Comparison of ENCODE assay signal across 24 mouse cellular contexts in genomic region chr13:45852288-45852687, GRCm38 (mm10).
DNase-seq lines count a peak whose midpoint lies in the region; ATAC-seq and TF ChIP-seq lines count a peak whose summit lies in the region.
"Had no signal": no experiment of that assay in that cellular context is flagged by ENCODE, and none has a peak within 500 bp of the region (broad histone marks: within the 10 kb centered on the region; RNA-seq: fewer than 3 reads in every experiment).

No protein-coding gene starts in this region.

- no peak for ATAC-seq in midbrain, embryonic 11.5 days (ENCODE audit: low FRiP score)
- ATAC-seq in midbrain, postnatal 0 days (ENCODE audit: low FRiP score) = no peak
- peak; percentile 73 for ATAC-seq in activated CD4-positive, CD25-positive, alpha-beta regulatory T cell, adult 4 months
- no peak for ATAC-seq in hindbrain, embryonic 14.5 days (ENCODE audit: low FRiP score)
- ATAC-seq: forebrain, postnatal 0 days had no signal

- H3K27me3 ChIP-seq in midbrain, embryonic 11.5 days (ENCODE audit: control insufficient read depth, insufficient read depth, low read length) = peaks cover 3% of the 10 kb centered on the region; the same call in 1 of the 2 replicates
- H3K27me3 ChIP-seq in midbrain, postnatal 0 days (ENCODE audit: insufficient read depth, low read length) = no peaks in the 10 kb centered on the region
- H3K27me3 ChIP-seq in splenic B cell, adult 2 months (ENCODE audit: control insufficient read depth, insufficient read depth, low read length, poor library complexity, severe bottlenecking) = no peaks in the 10 kb centered on the region
- no peaks in the 10 kb centered on the region for H3K27me3 ChIP-seq in hindbrain, embryonic 14.5 days (ENCODE audit: control insufficient read depth, insufficient read depth, low read length)
- H3K27me3 ChIP-seq: hindbrain, embryonic 15.5 days; limb, embryonic 13.5 days; neural tube, embryonic 12.5 days had no signal

- H3K36me3 ChIP-seq in midbrain, embryonic 11.5 days (ENCODE audit: control insufficient read depth, insufficient read depth, low read length) = no peaks in the 10 kb centered on the region
- no peaks in the 10 kb centered on the region for H3K36me3 ChIP-seq in midbrain, postnatal 0 days (ENCODE audit: insufficient read depth, low read length)
- H3K36me3 ChIP-seq in splenic B cell, adult 2 months (ENCODE audit: control insufficient read depth, insufficient read depth, low read length, poor library complexity, severe bottlenecking) = no peaks in the 10 kb centered on the region
- H3K36me3 ChIP-seq in hindbrain, embryonic 14.5 days (replicated peaks; ENCODE audit: control insufficient read depth, insufficient read depth) = no peaks in the 10 kb centered on the region
- H3K36me3 ChIP-seq: hindbrain, embryonic 15.5 days; limb, embryonic 13.5 days; midbrain, embryonic 10.5 days; neural tube, embryonic 12.5 days had no signal

- H3K4me2 ChIP-seq in midbrain, embryonic 11.5 days = no peak overlapping the region
- H3K4me2 ChIP-seq in midbrain, postnatal 0 days (ENCODE audit: low read depth, low read length, poor library complexity, severe bottlenecking) = no peak overlapping the region
- no peak overlapping the region for H3K4me2 ChIP-seq in hindbrain, embryonic 14.5 days (replicated peaks)
- H3K4me2 ChIP-seq: hindbrain, embryonic 15.5 days; limb, embryonic 13.5 days; neural tube, embryonic 12.5 days had no signal

- TF ChIP-seq CTCF in midbrain, postnatal 0 days (IDR thresholded peaks at IDR 0.05) = no peak

- DNase-seq in midbrain, embryonic 11.5 days (ENCODE audit: low spot score, missing footprints) = peak; percentile 6
- no peak for DNase-seq in midbrain, postnatal 0 days (ENCODE audit: low spot score)
- peak; percentile 87 for DNase-seq in CD4-positive helper T cell, adult 2 months (ENCODE audit: low read depth, low spot score)
- peak; percentile 34 for DNase-seq in splenic B cell, adult 2 months (ENCODE audit: low read depth, low spot score)
- no peak for DNase-seq in cerebellum, postnatal 25 days
- DNase-seq in hindbrain, embryonic 14.5 days (ENCODE audit: low spot score) = no peak
- DNase-seq: adrenal gland, adult 2 months; cerebellum, adult 11-12 months; cerebellum, postnatal 10 days; forebrain, postnatal 0 days; gastrocnemius, postnatal 14 days; heart, adult 2 months; heart, postnatal 36 days; kidney, adult 11 months; layer of hippocampus, adult 9-11 months; lung, adult 18-20 months; lung, postnatal 10 days; right cerebral cortex, postnatal 25 days; spleen, adult 18-20 months had no signal

- no peak overlapping the region for H3K27ac ChIP-seq in midbrain, embryonic 11.5 days (ENCODE audit: low read depth, low read length)
- no peak overlapping the region for H3K27ac ChIP-seq in midbrain, postnatal 0 days (ENCODE audit: low read depth, low read length)
- H3K27ac ChIP-seq in hindbrain, embryonic 14.5 days = no peak overlapping the region
- H3K27ac ChIP-seq: heart, adult 2 months; hindbrain, embryonic 15.5 days; limb, embryonic 13.5 days; midbrain, embryonic 10.5 days; neural tube, embryonic 12.5 days had no signal

- no peaks in the 10 kb centered on the region for H3K4me1 ChIP-seq in midbrain, embryonic 11.5 days (ENCODE audit: control insufficient read depth, insufficient read depth, low read length)
- H3K4me1 ChIP-seq in midbrain, postnatal 0 days (ENCODE audit: insufficient read depth, low read length) = no peaks in the 10 kb centered on the region
- no peaks in the 10 kb centered on the region for H3K4me1 ChIP-seq in hindbrain, embryonic 14.5 days (replicated peaks; ENCODE audit: control insufficient read depth, insufficient read depth, low read length)
- H3K4me1 ChIP-seq: hindbrain, embryonic 15.5 days; limb, embryonic 13.5 days; midbrain, embryonic 10.5 days; neural tube, embryonic 12.5 days had no signal

- H3K4me3 ChIP-seq in midbrain, embryonic 11.5 days (ENCODE audit: low read depth, low read length) = no peak overlapping the region
- H3K4me3 ChIP-seq in midbrain, postnatal 0 days (ENCODE audit: low read depth, low read length) = no peak overlapping the region
- H3K4me3 ChIP-seq in hindbrain, embryonic 14.5 days (replicated peaks; ENCODE audit: low read length) = no peak overlapping the region
- H3K4me3 ChIP-seq: heart, adult 2 months; hindbrain, embryonic 15.5 days; limb, embryonic 13.5 days; midbrain, embryonic 10.5 days; neural tube, embryonic 12.5 days had no signal

- no peaks in the 10 kb centered on the region for H3K9me3 ChIP-seq in midbrain, embryonic 11.5 days (ENCODE audit: control insufficient read depth, low read length)
- no peaks in the 10 kb centered on the region for H3K9me3 ChIP-seq in midbrain, postnatal 0 days (ENCODE audit: low read length)
- no peaks in the 10 kb centered on the region for H3K9me3 ChIP-seq in hindbrain, embryonic 14.5 days (ENCODE audit: control insufficient read depth, low read length)
- H3K9me3 ChIP-seq: hindbrain, embryonic 15.5 days; limb, embryonic 13.5 days; midbrain, embryonic 10.5 days; neural tube, embryonic 12.5 days had no signal

- 89% methylated on average over 2 of the region's 2 CpGs for WGBS in midbrain, embryonic 11.5 days
- WGBS in midbrain, postnatal 0 days = 88% methylated on average over 2 of the region's 2 CpGs
- WGBS in hindbrain, embryonic 14.5 days = 89% methylated on average over 2 of the region's 2 CpGs

- H3K9ac ChIP-seq in midbrain, embryonic 11.5 days (ENCODE audit: low read length) = no peak overlapping the region
- H3K9ac ChIP-seq in midbrain, postnatal 0 days (replicated peaks; ENCODE audit: low read length, poor library complexity, severe bottlenecking) = no peak overlapping the region
- no peak overlapping the region for H3K9ac ChIP-seq in hindbrain, embryonic 14.5 days
- H3K9ac ChIP-seq: forebrain, postnatal 0 days; hindbrain, embryonic 15.5 days; limb, embryonic 13.5 days; neural tube, embryonic 12.5 days had no signal

Comparison
In these comparisons a context has a peak if more than half of its experiments do, and no peak if none do; other contexts are left out.
1. DNase-seq: peak in midbrain, embryonic 11.5 days (single experiment), CD4-positive helper T cell, adult 2 months (single experiment) and splenic B cell, adult 2 months (single experiment); none in midbrain, postnatal 0 days (single experiment), cerebellum, postnatal 25 days (0 of 2) and hindbrain, embryonic 14.5 days (single experiment).